Mouse (Mus musculus) thymus, adult 2 months (tissue): ENCODE results near the gene Mei4.

Experiments used
- CTCF ChIP-seq: fragments of 200-500 bp; IDR thresholded peaks from 2 replicates; pipeline ENCODE4 v1.5.1; 2012; ENCODE audit warnings: mild to moderate bottlenecking, control low read depth, low read length, moderate library complexity, borderline replicate concordance; ENCODE audit not compliant: control insufficient read depth, poor library complexity, insufficient read depth; ENCODE audit errors: extremely low read depth
- POLR2A ChIP-seq: fragments of 200-500 bp; IDR thresholded peaks from 2 replicates; pipeline ENCODE4 v1.6.1; 2012; ENCODE audit warnings: mild to moderate bottlenecking, low read length, control low read depth, moderate library complexity; ENCODE audit not compliant: control insufficient read depth, poor library complexity, insufficient read depth; ENCODE audit errors: extremely low read depth

DNA sequence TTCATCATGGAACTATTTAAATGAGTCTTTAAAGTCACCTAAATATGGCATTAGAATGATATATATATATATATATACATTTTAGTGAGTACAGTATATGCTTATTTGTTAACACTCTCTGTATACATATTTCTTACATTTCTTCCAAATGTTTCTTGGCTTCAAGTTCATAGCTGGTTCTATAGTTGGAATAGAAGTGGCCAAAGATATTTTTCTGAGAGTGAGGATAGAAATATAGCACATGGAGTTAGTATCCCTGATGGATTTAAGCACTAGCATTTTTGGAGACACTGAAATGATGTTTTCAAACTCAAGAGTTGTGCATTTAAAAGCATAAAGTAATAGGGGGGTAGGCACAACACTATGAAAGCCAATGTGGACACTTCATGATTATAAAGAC is 272.6 kb downstream of the Mei4 start:
- TF ChIP-seq CTCF: no peak
- no peak for TF ChIP-seq POLR2A
